Mouse (Mus musculus) embryonic fibroblast, embryonic 13.5 days (primary cell): ENCODE measurements at regions not wholly inside any gene's neighbourhood (a gene's known extent, or its start where the extent isn't known, plus 50 kb on each side); places are given as distances from the start of the nearest gene placed in this dataset.

Experiments
- CTCF ChIP-seq: IDR thresholded peaks from 2 replicates; pipeline ENCODE4 v1.5.1; 2011; ENCODE audit warnings: mild to moderate bottlenecking, control low read depth, low read length, moderate library complexity, borderline replicate concordance; ENCODE audit not compliant: insufficient read depth
- POLR2A ChIP-seq: IDR thresholded peaks from 2 replicates; pipeline ENCODE4 v1.6.1; 2011; ENCODE audit warnings: low read depth, mild to moderate bottlenecking, control low read depth, low read length, moderate library complexity

DNA sequence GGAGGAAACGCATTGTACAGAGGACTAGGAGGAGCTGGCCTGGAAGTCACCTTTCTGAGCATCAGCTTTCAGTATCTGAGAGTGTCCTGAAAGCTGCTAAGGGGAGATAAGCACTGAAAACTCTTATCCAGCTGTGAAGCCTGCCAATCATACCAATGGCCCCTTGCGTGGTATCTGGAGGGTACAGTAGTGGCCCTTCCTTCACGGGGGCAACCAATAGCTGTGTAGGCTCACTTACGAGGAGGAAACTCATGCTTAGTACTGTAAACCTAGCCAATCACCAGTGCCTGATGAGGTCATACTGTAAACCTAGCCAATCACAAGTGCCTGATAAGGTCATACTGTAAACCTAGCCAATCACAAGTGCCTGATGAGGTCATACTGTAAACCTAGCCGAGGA lies 231.7 kb upstream of the Fam241a start:
- TF ChIP-seq CTCF (no peak), POLR2A (no peak)
